In genomic region chr1:43139587-43140266, GRCm38 (mm10) we compare ENCODE assay signal across 8 mouse cellular contexts. TPM values are rescaled to one million over a fixed set of nuclear protein-coding genes. Genes with fewer than 3 reads are reported as not detected.
DNase-seq lines count a peak whose midpoint lies in the region; ATAC-seq and TF ChIP-seq lines count a peak whose summit lies in the region.

No protein-coding gene starts in this region.

- TF ChIP-seq POLR2A in heart, adult 2 months (IDR thresholded peaks at IDR 0.05; ENCODE audit: insufficient read depth, low read depth, low read length) = 0 out of 2 replicates have a peak, but pooled peaks have one; percentile 22
- no peak for TF ChIP-seq POLR2A in kidney, adult 2 months (IDR thresholded peaks at IDR 0.05; ENCODE audit: low read depth, low read length)

- intact Hi-C loops in heart, adult 2 months (cut with DNase I) = loop anchor here (1.0 kb wide), 1 partner anchor 125 kb away; no protein-coding TSS in a partner anchor

- H3K27ac ChIP-seq in embryonic facial prominence, embryonic 11.5 days (replicated peaks; ENCODE audit: low read depth, low read length) = no peak overlapping the region
- no peak overlapping the region for H3K27ac ChIP-seq in heart, adult 2 months
- no peak overlapping the region for H3K27ac ChIP-seq in kidney, adult 2 months (ENCODE audit: insufficient read depth, low read depth, low read length)
- no peak overlapping the region for H3K27ac ChIP-seq in limb, embryonic 12.5 days
- H3K27ac ChIP-seq in midbrain, postnatal 0 days (ENCODE audit: low read depth, low read length) = no peak overlapping the region

- H3K4me1 ChIP-seq in embryonic facial prominence, embryonic 11.5 days (ENCODE audit: control insufficient read depth, insufficient read depth, low read length) = no peaks in the 10 kb centered on the region
- H3K4me1 ChIP-seq in heart, adult 2 months (ENCODE audit: control insufficient read depth, insufficient read depth, low read length) = peaks cover 9% of the 10 kb centered on the region
- H3K4me1 ChIP-seq in kidney, adult 2 months (ENCODE audit: control insufficient read depth, insufficient read depth, low read length) = no peaks in the 10 kb centered on the region
- no peaks in the 10 kb centered on the region for H3K4me1 ChIP-seq in limb, embryonic 12.5 days (replicated peaks)
- H3K4me1 ChIP-seq in midbrain, postnatal 0 days (ENCODE audit: insufficient read depth, low read length) = no peaks in the 10 kb centered on the region

- DNase-seq in 416B (ENCODE audit: low read depth) = peak; percentile 83
- peak; percentile 79 for DNase-seq in adrenal gland, postnatal 25 days
- peak; percentile 95 for DNase-seq in embryonic facial prominence, embryonic 11.5 days (ENCODE audit: low spot score)
- peak; percentile 79 to 84 for DNase-seq in heart, adult 2 months
- DNase-seq in kidney, adult 2 months = peak; percentile 90
- peak; percentile 91 for DNase-seq in midbrain, postnatal 0 days (ENCODE audit: low spot score)
- DNase-seq in spleen, postnatal 10 days (ENCODE audit: low spot score in 2 of 2) = peak; percentile 74 to 85

- H3K9ac ChIP-seq in embryonic facial prominence, embryonic 11.5 days (replicated peaks; ENCODE audit: low read length) = no peak overlapping the region
- H3K9ac ChIP-seq in heart, adult 2 months (ENCODE audit: low read depth, low read length) = no peak overlapping the region
- H3K9ac ChIP-seq in limb, embryonic 12.5 days (replicated peaks) = no peak overlapping the region
- no peak overlapping the region for H3K9ac ChIP-seq in midbrain, postnatal 0 days (replicated peaks; ENCODE audit: low read length, poor library complexity, severe bottlenecking)

- no peak overlapping the region for H3K4me3 ChIP-seq in embryonic facial prominence, embryonic 11.5 days (ENCODE audit: low read depth, low read length)
- H3K4me3 ChIP-seq in heart, adult 2 months = no peak overlapping the region
- H3K4me3 ChIP-seq in kidney, adult 2 months (ENCODE audit: insufficient read depth, low read depth, low read length) = no peak overlapping the region
- H3K4me3 ChIP-seq in limb, embryonic 12.5 days (replicated peaks) = no peak overlapping the region
- H3K4me3 ChIP-seq in midbrain, postnatal 0 days (ENCODE audit: low read depth, low read length) = no peak overlapping the region

- H3K79me2 ChIP-seq in heart, adult 2 months (replicated peaks; ENCODE audit: control insufficient read depth, insufficient read depth, low read length) = no peaks in the 10 kb centered on the region

- TF ChIP-seq CTCF in heart, adult 2 months (IDR thresholded peaks at IDR 0.05) = peak; percentile 98; the same call in 1 of the 2 replicates
- TF ChIP-seq CTCF in kidney, adult 2 months (conservative IDR thresholded peaks at IDR 0.05; ENCODE audit: insufficient read depth, insufficient read length, low read depth, low read length) = peak; percentile 95
- peak; percentile 99 for TF ChIP-seq CTCF in midbrain, postnatal 0 days (IDR thresholded peaks at IDR 0.05)

- WGBS in embryonic facial prominence, embryonic 11.5 days = 47% methylated on average over 8 of the region's 8 CpGs
- 39% methylated on average over 8 of the region's 8 CpGs for WGBS in heart, adult 2 months
- WGBS in kidney, adult 2 months = 53% methylated on average over 8 of the region's 8 CpGs
- WGBS in limb, embryonic 12.5 days = 53% methylated on average over 8 of the region's 8 CpGs
- 48% methylated on average over 8 of the region's 8 CpGs for WGBS in midbrain, postnatal 0 days

- ATAC-seq in embryonic facial prominence, embryonic 11.5 days (replicated peaks; ENCODE audit: insufficient number of reproducible peaks, low FRiP score, low TSS enrichment, low read depth) = peak; percentile 61; the same call in 1 of the 2 replicates
- peak; percentile 72; the same call in 1 of the 2 replicates for ATAC-seq in limb, embryonic 12.5 days (ENCODE audit: insufficient number of reproducible peaks, insufficient read depth, low FRiP score, low TSS enrichment, low read depth)
- ATAC-seq in midbrain, postnatal 0 days (ENCODE audit: low FRiP score) = peak; percentile 87

- no peak overlapping the region for H3K4me2 ChIP-seq in embryonic facial prominence, embryonic 11.5 days (ENCODE audit: low read depth, low read length)
- H3K4me2 ChIP-seq in limb, embryonic 12.5 days = no peak overlapping the region
- H3K4me2 ChIP-seq in midbrain, postnatal 0 days (ENCODE audit: low read depth, low read length, poor library complexity, severe bottlenecking) = no peak overlapping the region

- H3K36me3 ChIP-seq in embryonic facial prominence, embryonic 11.5 days (replicated peaks; ENCODE audit: control insufficient read depth, insufficient read depth, low read depth, low read length) = no peaks in the 10 kb centered on the region
- peaks cover 20% of the 10 kb centered on the region for H3K36me3 ChIP-seq in heart, adult 2 months (ENCODE audit: control insufficient read depth, insufficient read depth, low read length)
- H3K36me3 ChIP-seq in kidney, adult 2 months (ENCODE audit: control insufficient read depth, insufficient read depth, low read length) = no peaks in the 10 kb centered on the region
- peaks cover 9% of the 10 kb centered on the region for H3K36me3 ChIP-seq in limb, embryonic 12.5 days
- peaks cover 7% of the 10 kb centered on the region; the same call in 1 of the 2 replicates for H3K36me3 ChIP-seq in midbrain, postnatal 0 days (ENCODE audit: insufficient read depth, low read length)

- peak; percentile 90 for TF ChIP-seq EP300 in heart, adult 2 months (IDR thresholded peaks at IDR 0.05; ENCODE audit: insufficient read depth, low read depth, low read length)

- no peaks in the 10 kb centered on the region for H3K9me3 ChIP-seq in embryonic facial prominence, embryonic 11.5 days (replicated peaks; ENCODE audit: control insufficient read depth, low read length)
- no peaks in the 10 kb centered on the region for H3K9me3 ChIP-seq in limb, embryonic 12.5 days
- H3K9me3 ChIP-seq in midbrain, postnatal 0 days (ENCODE audit: low read length) = no peaks in the 10 kb centered on the region

- H3K27me3 ChIP-seq in embryonic facial prominence, embryonic 11.5 days (ENCODE audit: control insufficient read depth, insufficient read depth, low read length) = no peaks in the 10 kb centered on the region
- no peaks in the 10 kb centered on the region for H3K27me3 ChIP-seq in heart, adult 2 months (ENCODE audit: control insufficient read depth, insufficient read depth, low read length)
- H3K27me3 ChIP-seq in kidney, adult 2 months (replicated peaks; ENCODE audit: control insufficient read depth, insufficient read depth, low read length) = no peaks in the 10 kb centered on the region
- H3K27me3 ChIP-seq in limb, embryonic 12.5 days = no peaks in the 10 kb centered on the region
- no peaks in the 10 kb centered on the region for H3K27me3 ChIP-seq in midbrain, postnatal 0 days (ENCODE audit: insufficient read depth, low read length)

RNA-seq across cellular contexts. Expression of gene AI597479, which starts 41.2 kb away (rescaled TPM):
- total RNA-seq in adrenal gland, postnatal 25 days (2021) = 18.7 and 20.0 TPM in 2 replicates
- polyA plus RNA-seq in embryonic facial prominence, embryonic 11.5 days (2014; fragmentation: Nextera tagmentation; extraction: Ambion mirVana) = 44.4 and 44.7 TPM in 2 replicates
- 10 to 100 TPM; 20.3 to 21.1 TPM for total RNA-seq in heart, adult 2 months (2021)
- polyA plus RNA-seq in heart, adult 2 months (2012; rRNA removed) = 8.4 and 13.2 TPM in 2 replicates
- 4.0 and 5.0 TPM in 2 replicates for polyA plus RNA-seq in kidney, adult 2 months (2012; rRNA removed)
- 38.0 and 40.4 TPM in 2 replicates for polyA plus RNA-seq in limb, embryonic 12.5 days (2016; fragmentation: Nextera tagmentation; extraction: Ambion mirVana)
- 36.8 and 43.6 TPM in 2 replicates for total RNA-seq in midbrain, postnatal 0 days (2014; rRNA removed)
- 36.6 and 38.3 TPM in 2 replicates for polyA plus RNA-seq in midbrain, postnatal 0 days (2015; fragmentation: Nextera tagmentation; extraction: Ambion mirVana)

RNA-seq across cellular contexts. Expression of gene Tgfbrap1, which starts 41.3 kb away (rescaled TPM):
- 31.9 and 35.9 TPM in 2 replicates for total RNA-seq in adrenal gland, postnatal 25 days (2021)
- 10.6 and 12.1 TPM in 2 replicates for polyA plus RNA-seq in embryonic facial prominence, embryonic 11.5 days (2014; fragmentation: Nextera tagmentation; extraction: Ambion mirVana)
- 10 to 100 TPM; 13.9 to 14.5 TPM for total RNA-seq in heart, adult 2 months (2021)
- 11.2 and 15.4 TPM in 2 replicates for polyA plus RNA-seq in heart, adult 2 months (2012; rRNA removed)
- polyA plus RNA-seq in kidney, adult 2 months (2012; rRNA removed) = 33.4 and 35.1 TPM in 2 replicates
- polyA plus RNA-seq in limb, embryonic 12.5 days (2016; fragmentation: Nextera tagmentation; extraction: Ambion mirVana) = 10.1 and 12.0 TPM in 2 replicates
- 45.6 and 47.2 TPM in 2 replicates for total RNA-seq in midbrain, postnatal 0 days (2014; rRNA removed)
- polyA plus RNA-seq in midbrain, postnatal 0 days (2015; fragmentation: Nextera tagmentation; extraction: Ambion mirVana) = 15.7 and 16.9 TPM in 2 replicates

RNA-seq across cellular contexts. Expression of gene Fhl2, which starts 57.1 kb away (rescaled TPM):
- 17.3 and 22.9 TPM in 2 replicates for total RNA-seq in adrenal gland, postnatal 25 days (2021)
- polyA plus RNA-seq in embryonic facial prominence, embryonic 11.5 days (2014; fragmentation: Nextera tagmentation; extraction: Ambion mirVana) = 14.6 and 17.3 TPM in 2 replicates
- total RNA-seq in heart, adult 2 months (2021) = 1,000 to 10,000 TPM; 1,721 to 1,764 TPM
- polyA plus RNA-seq in heart, adult 2 months (2012; rRNA removed) = 1,853 and 3,161 TPM in 2 replicates
- polyA plus RNA-seq in kidney, adult 2 months (2012; rRNA removed) = 45.3 and 48.1 TPM in 2 replicates
- 13.9 and 14.6 TPM in 2 replicates for polyA plus RNA-seq in limb, embryonic 12.5 days (2016; fragmentation: Nextera tagmentation; extraction: Ambion mirVana)
- total RNA-seq in midbrain, postnatal 0 days (2014; rRNA removed) = 29.4 and 30.4 TPM in 2 replicates
- 26.4 and 29.5 TPM in 2 replicates for polyA plus RNA-seq in midbrain, postnatal 0 days (2015; fragmentation: Nextera tagmentation; extraction: Ambion mirVana)

Comparison
In these comparisons a context has a peak if more than half of its experiments do, and no peak if none do; other contexts are left out.
1. RNA of gene Fhl2, which starts 57.1 kb away (polyA plus RNA-seq): 1,853 to 3,161 TPM in heart, adult 2 months; 45.3 to 48.1 TPM in kidney, adult 2 months, 26.4 to 29.5 TPM in midbrain, postnatal 0 days, 14.6 to 17.3 TPM in embryonic facial prominence, embryonic 11.5 days and 13.9 to 14.6 TPM in limb, embryonic 12.5 days; every median in the first group is over 10 times any median in the second.
2. Peak in every context shown above with its lines, with median percentiles within 50 percentile points of each other: DNase-seq, ATAC-seq and CTCF ChIP-seq.